Mouse (Mus musculus) CH12.LX (cell line): ENCODE results near the gene Dcst2. TPM values are rescaled to one million over a fixed set of nuclear protein-coding genes. Genes with fewer than 3 reads are reported as not detected.
A peak's percentile ranks its signal among the peaks of the same experiment; 100 is the strongest.

ENCODE experiments used
- DNase-seq: peaks from one replicate; pipeline ENCODE4 v3.0.0-alpha.2; 2013; ENCODE audit errors: extremely low read depth
- H3K27ac ChIP-seq: 2 replicates; pipeline ENCODE4 v1.5.1; 2012; ENCODE audit warnings: low read depth, mild to moderate bottlenecking, control low read depth, moderate library complexity; ENCODE audit not compliant: insufficient read depth
- H3K27me3 ChIP-seq: replicated peaks from 2 replicates; pipeline ENCODE3; 2012; ENCODE audit warnings: inconsistent platforms
- H3K36me3 ChIP-seq, 2 experiments: replicated peaks in 1 of 2; 2 replicates each; pipeline versions ENCODE3 to v1.6.1; 2012; ENCODE audit warnings: inconsistent platforms in 1 of 2, low read length in 1 of 2, mild to moderate bottlenecking in 1 of 2, mixed read lengths in 1 of 2, moderate library complexity in 1 of 2; ENCODE audit not compliant: control insufficient read depth in 1 of 2, insufficient read depth in 1 of 2
- H3K4me1 ChIP-seq, 2 experiments: 2 replicates each; pipeline ENCODE4 v1.6.1; 2012; ENCODE audit warnings: inconsistent platforms in 1 of 2, moderate library complexity in 1 of 2; ENCODE audit not compliant: insufficient read depth in 2 of 2, control insufficient read depth in 1 of 2
- H3K4me2 ChIP-seq: 2 replicates; pipeline ENCODE4 v1.6.1; 2012; ENCODE audit warnings: low read depth, mild to moderate bottlenecking, control low read depth; ENCODE audit not compliant: poor library complexity, insufficient read depth, severe bottlenecking
- H3K4me3 ChIP-seq, 3 experiments: fragments of 150-350 bp in 1 of 3; sonication (generic) in 1 of 3; replicated peaks in 1 of 3; 2 replicates each; pipeline versions ENCODE3 to v1.5.1; 2011 to 2012; ENCODE audit warnings: low read depth in 2 of 3, low read length in 2 of 3, mild to moderate bottlenecking in 2 of 3, moderate library complexity in 2 of 3, control low read depth in 1 of 3, improper control_type of control experiment in 1 of 3, inconsistent platforms in 1 of 3, mixed read lengths in 1 of 3; ENCODE audit not compliant: poor library complexity in 1 of 3
- H3K79me2 ChIP-seq: replicated peaks from 2 replicates; pipeline ENCODE4 v1.6.1; 2012; ENCODE audit warnings: mild to moderate bottlenecking, moderate library complexity; ENCODE audit not compliant: control insufficient read depth, poor library complexity, insufficient read depth, severe bottlenecking; ENCODE audit errors: extremely low read depth
- H3K9ac ChIP-seq: 2 replicates; pipeline ENCODE4 v1.6.1; 2012; ENCODE audit warnings: low read depth, mild to moderate bottlenecking, control low read depth, moderate library complexity; ENCODE audit not compliant: insufficient read depth
- H3K9me3 ChIP-seq: replicated peaks from 2 replicates; pipeline ENCODE3; 2012; ENCODE audit warnings: low read length, inconsistent platforms, mixed read lengths
- CHD1 ChIP-seq: IDR thresholded peaks from 2 replicates; pipeline ENCODE4 v1.6.1; 2012; ENCODE audit warnings: low read depth, low read length, improper control_type of control experiment, inconsistent platforms
- HCFC1 ChIP-seq: IDR thresholded peaks from 2 replicates; pipeline ENCODE4 v1.6.1; 2012; ENCODE audit warnings: low read depth, mild to moderate bottlenecking, inconsistent platforms, low read length, improper control_type of control experiment
- IRF4 ChIP-seq: IDR thresholded peaks from 2 replicates; pipeline ENCODE4 v1.6.1; 2014; ENCODE audit warnings: low read depth, mild to moderate bottlenecking, inconsistent platforms, low read length, improper control_type of control experiment
- JUN ChIP-seq: IDR thresholded peaks from 2 replicates; pipeline ENCODE4 v1.6.1; 2011; ENCODE audit warnings: low read depth, mild to moderate bottlenecking, low read length, improper control_type of control experiment, moderate library complexity; ENCODE audit not compliant: insufficient read depth
- JUND ChIP-seq: conservative IDR thresholded peaks from 2 replicates; pipeline ENCODE4 v1.6.1; 2011; ENCODE audit warnings: low read depth, low read length, improper control_type of control experiment
- MAX ChIP-seq: IDR thresholded peaks from 2 replicates; pipeline ENCODE4 v1.6.1; 2011; ENCODE audit warnings: low read length, improper control_type of control experiment
- MYC ChIP-seq: IDR thresholded peaks from 2 replicates; pipeline ENCODE4 v1.6.1; 2011; ENCODE audit warnings: low read depth, mild to moderate bottlenecking, improper control_type of control experiment, low read length
- NRF1 ChIP-seq: IDR thresholded peaks from 2 replicates; pipeline ENCODE4 v1.6.1; 2014; ENCODE audit warnings: low read depth, mild to moderate bottlenecking, inconsistent platforms, low read length, improper control_type of control experiment, moderate library complexity
- POLR2A ChIP-seq: IDR thresholded peaks from 2 replicates; pipeline ENCODE4 v1.6.1; 2011; ENCODE audit warnings: low read depth, mild to moderate bottlenecking, improper control_type of control experiment, low read length
- POLR2AphosphoS2 ChIP-seq: IDR thresholded peaks from 2 replicates; pipeline ENCODE4 v1.6.1; 2011; ENCODE audit warnings: low read depth, low read length, improper control_type of control experiment
- SMC3 ChIP-seq: IDR thresholded peaks from 2 replicates; pipeline ENCODE4 v1.6.1; 2011; ENCODE audit warnings: low read depth, low read length, improper control_type of control experiment
- UBTF ChIP-seq: IDR thresholded peaks from 2 replicates; pipeline ENCODE4 v1.6.1; 2012; ENCODE audit warnings: low read depth, mild to moderate bottlenecking, inconsistent platforms, low read length, improper control_type of control experiment, moderate library complexity
- USF2 ChIP-seq: conservative IDR thresholded peaks from 2 replicates; pipeline ENCODE4 v1.6.1; 2011; ENCODE audit warnings: low read depth, low read length, improper control_type of control experiment
- dilution Hi-C: fragments of 300-500 bp; cut with MboI; formaldehyde crosslinking; loops from 2 replicates; pipeline ENCODE4 v1.14.3; 2020; ENCODE audit warnings: low sequenced_read_pairs; ENCODE audit not compliant: extremely low pct_unique_long_range_greater_than_20kb, extremely low pct_ligation_motif_present
- in situ Hi-C: fragments of 300-500 bp; cut with MboI; formaldehyde crosslinking; loops from 3 replicates; pipeline ENCODE4 v1.14.3; 2019; ENCODE audit warnings: low sequenced_read_pairs, low pct_ligation_motif_present, low pct_unique_long_range_greater_than_20kb, mixed read lengths
- polyA plus RNA-seq: library from polyadenylated mRNA; unstranded; fragments of >175 nt; gene quantifications from 2 replicates; pipeline ENCODE4 v1.2.1, GENCODE M21; 2012; ENCODE audit warnings: low read depth; ENCODE audit not compliant: insufficient read length
- total RNA-seq, 2 experiments: library from RNA; depleted of rRNA; stranded (reverse); fragments of 300-350 nt in 1 of 2; fragments of >200 nt in 1 of 2; gene quantifications; 2 replicates each; pipeline ENCODE4 v1.2.3; 2012 to 2014

Gene Dcst2
- total and polyA plus RNA-seq, 3 experiments, result 0.10 TPM; not detected in 2

- in situ Hi-C loops (loop anchor here (25.0 kb wide), 2 partner anchors 351 to 426 kb away; partner anchors contain the start of genes Chrnb2 and Ube2q1), dilution Hi-C loops (no loop called here)
- H3K27ac ChIP-seq, result no peak overlapping the region
- H3K4me3 ChIP-seq, result no peak overlapping the region
- peaks cover 30% of the 10 kb centered on the region for H3K27me3 ChIP-seq
- H3K4me1 ChIP-seq, result peaks cover 9 to 21% of the 10 kb centered on the region in 2 experiments
- H3K36me3 ChIP-seq, result peaks cover 0 to 24% of the 10 kb centered on the region in 2 experiments
- DNase-seq, result no peak
- no peak overlapping the region for H3K4me2 ChIP-seq
- TF ChIP-seq USF2 (no peak), JUND (no peak), JUN (no peak), MYC (no peak), HCFC1 (no peak), POLR2A (no peak), POLR2AphosphoS2 (no peak)
- H3K9me3 ChIP-seq, result no peaks in the 10 kb centered on the region
- H3K79me2 ChIP-seq, result no peaks in the 10 kb centered on the region
- no peak overlapping the region for H3K9ac ChIP-seq
Measured at GRCm38 (mm10) chr3:89336529-89336928, 25.2 kb upstream of the Dcst2 start.

DNA sequence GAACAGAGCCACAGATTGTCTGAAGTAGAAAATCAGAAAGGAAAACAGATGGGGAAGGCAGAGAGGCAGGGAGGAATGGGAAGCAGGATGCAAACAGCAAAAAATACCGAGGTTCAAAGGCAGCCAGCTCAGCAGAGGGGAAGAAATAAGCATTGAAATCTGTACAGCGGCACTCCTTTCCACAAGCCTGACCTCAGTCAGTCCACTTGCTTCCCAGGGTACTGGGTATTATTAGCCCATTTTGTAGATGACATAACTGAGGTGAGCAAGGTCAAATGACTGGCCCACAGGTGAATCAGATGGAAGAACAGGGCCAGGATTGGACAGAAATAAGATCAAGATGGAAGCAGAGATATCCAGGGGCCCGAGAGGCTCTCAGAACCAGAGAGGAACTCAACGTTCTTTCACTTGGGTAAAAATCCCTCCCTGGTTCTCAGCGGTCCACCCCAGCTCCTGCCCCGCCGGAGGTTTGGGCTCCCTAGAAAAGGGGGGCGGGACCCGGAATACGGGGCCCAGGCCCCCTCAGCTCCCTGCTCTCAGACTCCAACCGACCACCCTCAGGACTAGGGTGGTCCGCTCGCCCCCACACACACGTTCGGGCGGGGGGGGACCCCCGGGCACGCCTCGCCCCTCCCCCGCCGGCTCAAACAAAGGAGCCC, 24.6 kb upstream of the Dcst2 start:
- no peak overlapping the region for H3K27ac ChIP-seq
- peak overlapping the region; percentile 32 to 81 (median 50) for H3K4me3 ChIP-seq
- in situ Hi-C loops, result loop anchor here (25.0 kb wide), 2 partner anchors 350 to 425 kb away; partner anchors contain the start of genes Chrnb2 and Ube2q1
- dilution Hi-C loops, result no loop called here
- peaks cover 30% of the 10 kb centered on the region for H3K27me3 ChIP-seq
- H3K4me1 ChIP-seq, result peaks cover 9 to 20% of the 10 kb centered on the region in 2 experiments
- H3K9me3 ChIP-seq, result no peaks in the 10 kb centered on the region
- peak overlapping the region; percentile 62 for H3K9ac ChIP-seq
- no peak for DNase-seq
- peak overlapping the region; percentile 74 for H3K4me2 ChIP-seq
- TF ChIP-seq MAX (no peak), CHD1 (no peak), POLR2A (no peak), IRF4 (no peak), UBTF (no peak), USF2 (no peak), NRF1 (no peak), SMC3 (no peak)
- H3K36me3 ChIP-seq, result peaks cover 0 to 31% of the 10 kb centered on the region in 2 experiments
- no peaks in the 10 kb centered on the region for H3K79me2 ChIP-seq
